ENCODE assay signal across 18 mouse cellular contexts in genomic region chr4:100723053-100723452, GRCm38 (mm10). TPM values are rescaled to one million over a fixed set of nuclear protein-coding genes. Genes with fewer than 3 reads are reported as not detected.
"Had no signal": no experiment of that assay in that cellular context is flagged by ENCODE, and none has a peak within 500 bp of the region (broad histone marks: within the 10 kb centered on the region; RNA-seq: fewer than 3 reads in every experiment).

No protein-coding gene starts in this region.

- ATAC-seq: hindbrain, embryonic 16.5 days; hindbrain, postnatal 0 days; inflammation-experienced regulatory T-cells, adult 6 months; intestine, postnatal 0 days had no signal

- H3K4me1 ChIP-seq: heart, embryonic 12.5 days; heart, embryonic 13.5 days; heart, embryonic 15.5 days; intestine, embryonic 15.5 days; kidney, embryonic 15.5 days had no signal

- H3K4me2 ChIP-seq: heart, embryonic 11.5 days; heart, embryonic 12.5 days; heart, embryonic 13.5 days; heart, embryonic 15.5 days; hindbrain, embryonic 12.5 days; hindbrain, embryonic 13.5 days; hindbrain, embryonic 14.5 days; hindbrain, embryonic 15.5 days; intestine, embryonic 15.5 days; kidney, embryonic 15.5 days had no signal

- H3K9ac ChIP-seq: heart, embryonic 12.5 days; heart, embryonic 13.5 days; heart, embryonic 15.5 days; hindbrain, embryonic 12.5 days; hindbrain, embryonic 13.5 days; hindbrain, embryonic 14.5 days; hindbrain, embryonic 15.5 days; intestine, embryonic 15.5 days; kidney, embryonic 15.5 days had no signal

- H3K4me3 ChIP-seq: heart, embryonic 12.5 days; heart, embryonic 13.5 days; heart, embryonic 15.5 days; hindbrain, embryonic 10.5 days; hindbrain, embryonic 12.5 days; hindbrain, embryonic 13.5 days; hindbrain, embryonic 15.5 days; intestine, embryonic 15.5 days; kidney, embryonic 15.5 days; layer of hippocampus, adult 2 months had no signal

- H3K27me3 ChIP-seq: heart, embryonic 15.5 days; hindbrain, embryonic 12.5 days; hindbrain, embryonic 13.5 days; hindbrain, embryonic 15.5 days; intestine, embryonic 15.5 days; kidney, embryonic 15.5 days had no signal

- DNase-seq: layer of hippocampus, adult 9-11 months had no signal

- H3K27ac ChIP-seq: heart, embryonic 13.5 days; heart, embryonic 15.5 days; hindbrain, embryonic 10.5 days; hindbrain, embryonic 12.5 days; hindbrain, embryonic 13.5 days; hindbrain, embryonic 14.5 days; hindbrain, embryonic 15.5 days; hindbrain, postnatal 0 days; intestine, embryonic 15.5 days; kidney, embryonic 15.5 days; kidney, postnatal 0 days; layer of hippocampus, adult 2 months had no signal

- H3K9me3 ChIP-seq: heart, embryonic 12.5 days; heart, embryonic 13.5 days; heart, embryonic 15.5 days; hindbrain, embryonic 10.5 days; hindbrain, embryonic 12.5 days; hindbrain, embryonic 13.5 days; hindbrain, embryonic 15.5 days; intestine, embryonic 15.5 days; kidney, embryonic 15.5 days had no signal

- H3K36me3 ChIP-seq: heart, embryonic 12.5 days; heart, embryonic 13.5 days; heart, embryonic 15.5 days; hindbrain, embryonic 10.5 days; hindbrain, embryonic 12.5 days; hindbrain, embryonic 13.5 days; hindbrain, embryonic 15.5 days; intestine, embryonic 15.5 days; kidney, embryonic 15.5 days had no signal

RNA-seq across cellular contexts. Expression of gene Cachd1, which starts 53.4 kb away (rescaled TPM):
- polyA plus RNA-seq: inflammation-experienced regulatory T-cells, adult 6 months had no signal
